Mouse (Mus musculus) common myeloid progenitor, adult 5-6 weeks (primary cell): ENCODE results near the gene Aldh3b3. TPM values are rescaled to one million over a fixed set of nuclear protein-coding genes. Genes with fewer than 3 reads are reported as not detected.
A peak's percentile ranks its signal among the peaks of the same experiment; 100 is the strongest.
"Not testable (repeated sequence)": the region's sequence is repeated elsewhere in the genome, so short reads cannot be mapped to it uniquely, and the experiment has no call there.

Experiments
- ATAC-seq: replicated peaks from 2 replicates; pipeline ENCODE4 v1.8.0; 2016; ENCODE audit warnings: low read depth, mild to moderate bottlenecking, moderate TSS enrichment, inconsistent platforms; ENCODE audit not compliant: poor library complexity, severe bottlenecking
- total RNA-seq: library from RNA; stranded (forward); fragments of 200-1000, 187-1606 nt; gene quantifications from 2 replicates; pipeline ENCODE4 v1.2.3, GENCODE M21; 2017

Gene Aldh3b3
- total RNA-seq, 1 experiment from 2014 or later: 0.41 TPM

GRCm38 (mm10) chr19:3935032-3935895 is 23.2 kb upstream of the Aldh3b3 start, which contains the start of gene Unc93b1:
Gene Unc93b1 (plus strand): TSS chr19:3935186.
- ATAC-seq: peak; percentile 85

GRCm38 (mm10) chr19:3935896-3936850 is 22.3 kb upstream of the Aldh3b3 start:
- peak; percentile 65 for ATAC-seq

DNA sequence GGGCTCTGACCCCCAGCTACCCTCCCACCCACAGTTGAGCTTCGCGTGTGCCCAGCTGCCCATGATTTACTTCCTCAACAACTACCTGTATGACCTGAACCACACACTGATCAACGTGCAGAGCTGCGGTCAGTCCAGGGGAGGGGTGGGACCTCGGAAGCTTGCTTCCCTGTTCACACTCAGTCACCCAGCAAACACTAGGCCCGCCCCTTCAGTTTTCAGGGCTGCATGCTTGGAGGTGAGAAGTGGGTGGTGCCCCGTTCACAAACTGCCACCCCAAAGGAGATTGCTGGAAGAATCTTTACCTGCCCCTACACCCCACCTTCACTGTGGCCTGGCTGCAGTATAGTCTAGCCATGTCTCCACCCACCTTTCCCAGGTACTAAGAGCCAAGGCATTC is 16.1 kb upstream of the Aldh3b3 start:
- no peak for ATAC-seq

- peak; percentile 68 for ATAC-seq
Measured at GRCm38 (mm10) chr19:3942986-3943735, 15.3 kb upstream of the Aldh3b3 start.

GRCm38 (mm10) chr19:3945872-3946564 is 12.4 kb upstream of the Aldh3b3 start:
- 0 out of 2 replicates have a peak, but pooled peaks have one; percentile 31 for ATAC-seq

DNA sequence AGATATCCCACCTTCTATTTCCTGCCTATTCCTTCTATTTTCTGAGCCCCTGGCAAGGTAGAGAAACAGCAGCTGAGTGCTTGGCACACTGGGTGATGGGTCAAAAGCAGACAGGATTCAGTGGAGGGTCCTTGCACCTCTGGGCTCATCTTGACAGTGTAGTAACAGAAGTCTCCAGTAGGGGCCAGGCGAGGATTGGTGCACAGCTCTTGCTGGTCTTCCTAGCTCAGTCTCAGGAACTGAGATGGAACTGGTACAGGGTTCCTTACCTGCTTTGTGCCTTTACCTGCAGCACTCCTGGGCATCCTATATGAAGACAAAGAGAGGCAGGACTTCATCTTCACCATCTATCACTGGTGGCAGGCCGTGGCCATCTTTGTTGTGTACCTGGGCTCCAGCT is 11.7 kb upstream of the Aldh3b3 start:
- ATAC-seq: peak; percentile 61

DNA sequence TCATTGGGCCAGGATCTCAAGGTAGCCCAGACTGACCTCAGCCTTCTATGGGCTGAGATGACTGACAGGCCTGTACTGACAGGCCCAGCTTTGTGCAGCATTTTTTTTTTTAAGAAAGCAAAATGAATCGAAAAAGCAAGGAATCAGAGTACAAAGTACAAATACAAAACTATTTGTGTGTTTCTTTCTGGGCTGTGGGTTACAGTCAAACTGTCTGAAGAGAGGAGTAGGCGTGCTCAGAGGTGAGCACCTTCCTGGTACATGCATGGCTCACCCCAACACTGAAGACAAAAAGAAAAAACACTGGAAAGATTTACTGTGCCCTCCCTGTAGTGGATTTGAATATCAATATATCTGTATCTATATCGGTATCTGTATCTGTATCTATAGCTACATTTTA is 10.6 kb upstream of the Aldh3b3 start:
- ATAC-seq: no peak

GRCm38 (mm10) chr19:3948546-3948945 is 9.9 kb upstream of the Aldh3b3 start:
- no peak for ATAC-seq

DNA sequence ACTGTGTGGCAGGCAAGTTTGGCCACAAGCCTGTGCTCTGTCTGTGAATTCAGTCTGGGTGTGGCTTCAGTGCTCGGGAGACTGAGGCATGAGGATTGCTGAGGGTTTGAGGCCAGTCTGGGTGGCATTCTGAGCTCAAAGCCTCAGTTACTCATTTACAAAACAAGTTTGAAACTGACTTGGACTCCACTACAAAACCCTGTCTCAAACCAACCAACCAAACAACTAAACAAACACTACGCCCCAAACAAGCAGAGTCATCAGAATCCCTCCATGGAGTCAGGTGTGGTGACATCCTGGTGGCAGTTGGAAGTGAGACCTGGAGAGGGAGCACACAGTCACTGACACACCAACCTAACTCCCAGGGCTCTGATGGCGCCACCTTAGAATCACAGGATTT is 8.1 kb upstream of the Aldh3b3 start:
- ATAC-seq: no peak

- 0 out of 2 replicates have a peak, but pooled peaks have one; percentile 39 for ATAC-seq
Measured at GRCm38 (mm10) chr19:3951461-3951860, 7.0 kb upstream of the Aldh3b3 start.

GRCm38 (mm10) chr19:3952099-3952498 is 6.3 kb upstream of the Aldh3b3 start:
- ATAC-seq: no peak

DNA sequence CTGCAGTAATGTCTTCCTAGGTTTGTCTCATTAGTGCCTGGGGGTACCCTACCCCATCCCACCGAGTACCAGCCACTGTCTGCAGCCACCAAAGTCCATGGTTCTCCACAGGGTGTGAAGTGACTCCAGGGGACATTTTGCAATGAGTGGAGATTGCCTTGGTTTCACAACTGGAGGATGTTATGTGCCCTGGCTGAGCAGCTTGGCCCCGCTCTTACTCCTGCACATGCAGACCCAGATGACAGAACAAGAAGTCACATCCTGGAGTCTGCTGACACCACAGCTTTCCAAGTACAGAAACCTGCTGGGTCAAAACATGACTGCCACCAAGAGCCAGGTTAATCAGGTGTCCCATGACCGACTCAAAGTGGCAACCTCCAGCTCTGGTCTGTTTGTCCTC is 3.4 kb upstream of the Aldh3b3 start:
- ATAC-seq: no peak

- no peak for ATAC-seq
Measured at GRCm38 (mm10) chr19:3955804-3956203, 2.6 kb upstream of the Aldh3b3 start.

- not testable (repeated sequence) for ATAC-seq
Measured at GRCm38 (mm10) chr19:3957296-3958036, 979 bp upstream of the Aldh3b3 start.

GRCm38 (mm10) chr19:3959030-3959429 is 585 bp downstream of the Aldh3b3 start:
- ATAC-seq: no peak

GRCm38 (mm10) chr19:3960211-3960610 is 1.8 kb downstream of the Aldh3b3 start:
- no peak for ATAC-seq

- ATAC-seq: not testable (repeated sequence)
Measured at GRCm38 (mm10) chr19:3961805-3962204, 3.4 kb downstream of the Aldh3b3 start.

GRCm38 (mm10) chr19:3962469-3962868 is 4.0 kb downstream of the Aldh3b3 start:
- no peak for ATAC-seq

- ATAC-seq: no peak
Measured at GRCm38 (mm10) chr19:3964030-3964429, 5.6 kb downstream of the Aldh3b3 start.
